Mouse (Mus musculus) cortical plate, adult 2 months (tissue): ENCODE measurements around the gene Pcsk6.

Experiments
- CTCF ChIP-seq: fragments of 200-500 bp; IDR thresholded peaks from 2 replicates; pipeline ENCODE4 v1.5.1; 2011; ENCODE audit warnings: mild to moderate bottlenecking, control low read depth, low read length; ENCODE audit not compliant: insufficient read depth; ENCODE audit errors: extremely low read depth
- POLR2A ChIP-seq: fragments of 200-500 bp; IDR thresholded peaks from 2 replicates; pipeline ENCODE4 v1.6.1; 2011; ENCODE audit warnings: mild to moderate bottlenecking, low read length, control low read depth; ENCODE audit not compliant: insufficient read depth; ENCODE audit errors: extremely low read depth

DNA sequence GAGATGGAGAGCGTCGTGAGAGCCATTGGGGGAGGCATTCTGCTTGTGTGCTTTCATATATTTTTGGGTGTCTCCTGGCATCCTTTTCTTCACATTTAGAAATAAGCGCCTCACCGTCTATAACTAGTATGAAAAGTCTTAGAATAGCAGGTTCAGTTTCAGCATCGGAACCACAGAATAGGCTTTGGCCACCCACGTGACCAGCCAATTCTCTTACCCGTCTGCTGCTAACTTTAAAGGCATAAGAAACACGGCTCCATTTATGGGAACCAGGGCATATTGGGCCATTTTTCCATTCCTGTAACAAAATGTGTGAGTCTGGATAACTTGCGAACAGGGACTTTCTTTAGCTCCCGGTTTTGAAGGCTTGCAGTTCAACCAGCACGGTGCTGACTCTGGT, 87.4 kb downstream of the Pcsk6 start:
- TF ChIP-seq CTCF (no peak), POLR2A (no peak)
